Mouse (Mus musculus): ENCODE measurements around the gene Eif2b2.

GRCm38 (mm10) chr12:85273508-85273907, 54.2 kb downstream of the Eif2b2 start:
- TF ChIP-seq CTCF (IDR thresholded peaks at IDR 0.05; ENCODE audit: low read depth, low read length), result no peak
- no peak for TF ChIP-seq EP300 (IDR thresholded peaks at IDR 0.05; ENCODE audit: insufficient read depth, low read depth, low read length)
- TF ChIP-seq POLR2A (IDR thresholded peaks at IDR 0.05; ENCODE audit: insufficient read depth, low read length), result no peak

Data from ES-Bruce4 (cell line).